Mouse (Mus musculus) layer of hippocampus, postnatal 10 days (tissue): Measurements from ENCODE around the gene Sowaha. TPM values are rescaled to one million over a fixed set of nuclear protein-coding genes. Genes with fewer than 3 reads are reported as not detected.

Experiments
- DNase-seq, 2 experiments: peaks; one replicate each; pipeline ENCODE4 v3.0.0; 2021; ENCODE audit warnings: low spot score in 2 of 2
- long read RNA-seq: library from polyadenylated mRNA; stranded (forward); transcript quantifications from one replicate; pipeline ENCODE4 v2.0.0, GENCODE M21; 2023
- total RNA-seq, 2 experiments: library from RNA; stranded (reverse); gene quantifications; 2 replicates each; pipeline ENCODE4 v1.2.3; 2021

Sowaha gene
- total RNA-seq, result 10 to 100 TPM; 79.9 to 85.1 TPM
- long read RNA-seq, transcript Sowaha-201 (1 exons, 3,702 nt), result major isoform, 111 of 111 reads
- long read RNA-seq, partial matches to known transcripts, result 0 of 111 reads
- long read RNA-seq, other reads (novel, unspliced or antisense), result 0 of 111 reads

GRCm38 (mm10) chr11:53479783-53480301, at the start of gene Sowaha, which contains the start of gene Gm9945:
TSS of gene Sowaha (minus strand) at chr11:53480274.
TSS of gene Gm9945 (plus strand) at chr11:53480166.
- peak; percentile 56 to 70 for DNase-seq

- DNase-seq, result peak; percentile 48 to 59
Measured at GRCm38 (mm10) chr11:53529253-53529557, 49.1 kb upstream of the Sowaha start.

GRCm38 (mm10) chr11:53528397-53529252, 48.6 kb upstream of the Sowaha start:
- DNase-seq, result no peak

GRCm38 (mm10) chr11:53525461-53525860, 45.4 kb upstream of the Sowaha start:
- no peak for DNase-seq

- DNase-seq, result peak in 1 of 2 experiments; percentile 60
Measured at GRCm38 (mm10) chr11:53524905-53525304, 44.8 kb upstream of the Sowaha start.

GRCm38 (mm10) chr11:53523545-53524405, 43.7 kb upstream of the Sowaha start:
- no peak for DNase-seq

GRCm38 (mm10) chr11:53522930-53523329, 42.9 kb upstream of the Sowaha start:
- DNase-seq, result peak in 1 of 2 experiments; percentile 48

GRCm38 (mm10) chr11:53522362-53522761, 42.3 kb upstream of the Sowaha start:
- no peak for DNase-seq

GRCm38 (mm10) chr11:53521821-53522131, 41.7 kb upstream of the Sowaha start:
- DNase-seq, result no peak

GRCm38 (mm10) chr11:53521120-53521820, 41.2 kb upstream of the Sowaha start:
- DNase-seq, result no peak

GRCm38 (mm10) chr11:53520122-53520978, 40.3 kb upstream of the Sowaha start:
- peak; percentile 53 to 61 for DNase-seq

GRCm38 (mm10) chr11:53519207-53520121, 39.4 kb upstream of the Sowaha start, which contains the start of gene Sept8:
TSS of gene Sept8 (plus strand) at chr11:53519257.
- DNase-seq, result peak; percentile 66 to 80

- no peak for DNase-seq
Measured at GRCm38 (mm10) chr11:53518759-53519158, 38.7 kb upstream of the Sowaha start.

- DNase-seq, result no peak
Measured at GRCm38 (mm10) chr11:53516775-53517627, 36.9 kb upstream of the Sowaha start.

GRCm38 (mm10) chr11:53510351-53510750, 30.3 kb upstream of the Sowaha start:
- no peak for DNase-seq

GRCm38 (mm10) chr11:53508591-53508990, 28.5 kb upstream of the Sowaha start:
- no peak for DNase-seq

- DNase-seq, result no peak
Measured at GRCm38 (mm10) chr11:53508152-53508551, 28.1 kb upstream of the Sowaha start.
